Mouse (Mus musculus) neural tube, embryonic 12.5 days (tissue): ENCODE measurements around the gene Arih1. TPM values are rescaled to one million over a fixed set of nuclear protein-coding genes. Genes with fewer than 3 reads are reported as not detected.
"Not testable (repeated sequence)": the region's sequence is repeated elsewhere in the genome, so short reads cannot be mapped to it uniquely, and the experiment has no call there.

Experiments
- ATAC-seq: fragments of 200-750 bp; cut with Nextera tagmentation; 2 replicates; pipeline ENCODE4 v1.8.0; 2017; ENCODE audit warnings: low read depth, mild to moderate bottlenecking, moderate TSS enrichment, moderate library complexity; ENCODE audit not compliant: low FRiP score
- H3K27ac ChIP-seq: fragments of 300-500 bp; sonication (generic); 2 replicates; pipeline ENCODE4 v1.5.1; 2016
- H3K27me3 ChIP-seq: fragments of 300-500 bp; sonication (generic); replicated peaks from 2 replicates; pipeline ENCODE4 v1.6.1; 2016; ENCODE audit warnings: mild to moderate bottlenecking
- H3K36me3 ChIP-seq: fragments of 300-500 bp; sonication (generic); 2 replicates; pipeline ENCODE4 v1.6.1; 2016; ENCODE audit warnings: mild to moderate bottlenecking
- H3K4me1 ChIP-seq: fragments of 300-500 bp; sonication (generic); 2 replicates; pipeline ENCODE4 v1.6.1; 2016
- H3K4me2 ChIP-seq: fragments of 300-500 bp; sonication (generic); replicated peaks from 2 replicates; pipeline ENCODE4 v1.6.1; 2016; ENCODE audit warnings: mild to moderate bottlenecking
- H3K4me3 ChIP-seq: fragments of 300-500 bp; sonication (generic); 2 replicates; pipeline ENCODE4 v1.5.1; 2016
- H3K9ac ChIP-seq: fragments of 300-500 bp; sonication (generic); 2 replicates; pipeline ENCODE4 v1.6.1; 2016; ENCODE audit warnings: mild to moderate bottlenecking
- H3K9me3 ChIP-seq: fragments of 300-500 bp; sonication (generic); 2 replicates; pipeline ENCODE4 v1.6.1; 2016; ENCODE audit warnings: mild to moderate bottlenecking
- WGBS: fragments of 180-500 bp; shearing (Covaris S2); methylation state at CpG from one replicate; pipeline ENCODE4 v1.1.7; 2016; 5-methylcytosine and 5-hydroxymethylcytosine counted together
- polyA plus RNA-seq: library from polyadenylated mRNA; unstranded; fragments of >200 nt; fragmentation: Nextera tagmentation; extraction: Ambion mirVana; gene quantifications from 2 replicates; pipeline ENCODE4 v1.2.1, GENCODE M21; 2016

Gene Arih1
- polyA plus RNA-seq, 1 experiment from 2014 or later, result 32.6 TPM

DNA sequence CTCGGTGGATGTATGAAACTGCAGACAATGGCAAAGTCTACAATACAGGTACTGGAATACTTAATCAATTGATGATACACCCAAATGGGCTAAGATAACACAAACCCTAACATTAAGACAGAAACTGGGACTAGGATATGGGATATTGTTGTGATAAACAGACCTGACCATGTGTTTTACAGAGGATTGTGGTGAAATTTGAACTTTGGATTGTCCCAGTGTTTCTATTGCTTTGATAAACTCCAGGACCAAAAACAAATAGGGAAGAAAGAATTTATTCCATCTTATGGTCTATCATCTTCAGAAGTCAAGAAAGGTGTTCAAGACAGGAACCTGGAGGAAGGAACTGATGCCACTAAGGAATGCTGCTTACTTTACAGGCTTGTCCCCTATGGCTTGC lies 28.7 kb downstream of the Arih1 start:
- WGBS, result 91% methylated on average over 1 of the region's 1 CpGs
- ATAC-seq, result no peak
- Histone ChIP-seq H3K36me3 (no peaks in the 10 kb centered on the region), H3K9ac (no peak overlapping the region), H3K4me3 (no peak overlapping the region), H3K4me1 (0 out of 2 replicates have a peak, but pooled peaks cover 7% of the 10 kb centered on the region), H3K27me3 (no peaks in the 10 kb centered on the region), H3K4me2 (no peak overlapping the region), H3K9me3 (no peaks in the 10 kb centered on the region), H3K27ac (no peak overlapping the region)

DNA sequence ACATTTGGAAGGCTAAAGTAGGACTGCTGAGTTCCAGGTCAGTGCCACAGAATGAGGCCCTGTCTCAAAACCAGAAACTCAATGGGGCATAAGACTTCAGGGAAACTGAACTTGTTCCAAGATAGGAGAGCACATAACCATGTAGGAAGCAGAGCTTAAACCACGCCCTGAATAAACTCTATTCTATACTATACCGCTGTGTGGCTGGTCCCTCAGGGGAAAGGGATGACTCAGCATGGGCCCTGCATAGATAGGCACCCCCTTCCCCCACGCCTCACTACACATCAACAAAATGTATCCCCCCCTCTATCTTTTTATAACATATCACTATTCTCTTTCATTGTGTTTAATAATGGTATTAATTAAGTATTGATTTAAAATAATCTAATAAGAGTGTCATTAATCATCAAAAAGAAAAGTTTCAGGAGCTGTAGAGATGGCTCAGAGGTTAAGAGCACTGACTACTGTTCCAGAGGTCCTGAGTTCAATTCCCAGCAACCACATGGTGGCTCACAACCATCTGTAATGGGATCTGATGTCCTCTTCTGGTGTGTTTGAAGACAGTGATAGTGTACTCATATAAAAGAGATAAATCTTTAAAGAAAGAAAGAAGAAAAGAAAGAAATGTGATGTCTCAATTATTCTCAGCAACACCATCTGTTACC lies 30.9 kb downstream of the Arih1 start:
- 0 out of 2 replicates have a peak, but pooled peaks cover 7% of the 10 kb centered on the region for H3K4me1 ChIP-seq
- H3K27ac ChIP-seq, result no peak overlapping the region
- no peaks in the 10 kb centered on the region for H3K36me3 ChIP-seq
- H3K4me3 ChIP-seq, result no peak overlapping the region
- H3K27me3 ChIP-seq, result no peaks in the 10 kb centered on the region
- no peak overlapping the region for H3K4me2 ChIP-seq
- ATAC-seq, result no peak
- 88% methylated on average over 3 of the region's 3 CpGs for WGBS
- no peak overlapping the region for H3K9ac ChIP-seq
- H3K9me3 ChIP-seq, result no peaks in the 10 kb centered on the region

- H3K4me3 ChIP-seq, result no peak overlapping the region
- H3K27ac ChIP-seq, result no peak overlapping the region
- peaks cover 17% of the 10 kb centered on the region; the same call in 1 of the 2 replicates for H3K36me3 ChIP-seq
- no peak for ATAC-seq
- H3K9me3 ChIP-seq, result no peaks in the 10 kb centered on the region
- H3K27me3 ChIP-seq, result no peaks in the 10 kb centered on the region
- no peak overlapping the region for H3K4me2 ChIP-seq
- no peak overlapping the region for H3K9ac ChIP-seq
- whole genome bisulfite sequencing, result 97% methylated on average over 1 of the region's 1 CpGs
- no peaks in the 10 kb centered on the region for H3K4me1 ChIP-seq
Measured at GRCm38 (mm10) chr9:59433729-59434128, 52.7 kb downstream of the Arih1 start.

GRCm38 (mm10) chr9:59431626-59432025 lies 54.8 kb downstream of the Arih1 start:
- H3K36me3 ChIP-seq, result peaks cover 19% of the 10 kb centered on the region; the same call in 1 of the 2 replicates
- 98% methylated on average over 2 of the region's 2 CpGs for WGBS
- H3K27me3 ChIP-seq, result no peaks in the 10 kb centered on the region
- no peak for ATAC-seq
- no peaks in the 10 kb centered on the region for H3K9me3 ChIP-seq
- no peak overlapping the region for H3K27ac ChIP-seq
- no peak overlapping the region for H3K4me2 ChIP-seq
- H3K4me1 ChIP-seq, result no peaks in the 10 kb centered on the region
- H3K9ac ChIP-seq, result no peak overlapping the region
- no peak overlapping the region for H3K4me3 ChIP-seq

DNA sequence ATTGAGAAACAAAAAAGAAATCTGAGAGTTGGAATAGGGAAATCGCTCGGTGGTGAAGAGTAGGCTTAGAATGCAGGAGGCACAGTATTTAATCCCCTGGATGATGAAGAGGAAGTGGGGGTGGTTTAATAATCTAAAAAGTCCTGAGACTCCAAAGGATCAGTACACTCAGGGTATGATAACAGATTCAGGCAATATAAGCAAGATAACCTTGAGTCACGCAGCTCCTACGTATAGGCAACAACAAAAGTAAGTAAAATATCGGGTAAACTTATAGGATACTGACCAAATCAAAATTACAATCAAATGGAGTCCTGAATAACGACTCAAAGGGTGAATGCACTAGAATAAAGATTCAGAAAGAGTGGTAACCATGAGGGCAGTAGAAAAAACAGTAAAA lies 65.9 kb downstream of the Arih1 start:
- H3K27me3 ChIP-seq, result no peaks in the 10 kb centered on the region
- ATAC-seq, result no peak
- H3K4me2 ChIP-seq, result no peak overlapping the region
- H3K9ac ChIP-seq, result no peak overlapping the region
- no peaks in the 10 kb centered on the region for H3K4me1 ChIP-seq
- no peaks in the 10 kb centered on the region for H3K9me3 ChIP-seq
- H3K27ac ChIP-seq, result no peak overlapping the region
- H3K36me3 ChIP-seq, result no peaks in the 10 kb centered on the region
- no peak overlapping the region for H3K4me3 ChIP-seq
- WGBS, result 93% methylated on average over 6 of the region's 6 CpGs

GRCm38 (mm10) chr9:59407271-59407670 lies 79.1 kb downstream of the Arih1 start:
- Histone ChIP-seq H3K9ac (no peak overlapping the region), H3K4me1 (no peaks in the 10 kb centered on the region), H3K4me2 (no peak overlapping the region), H3K27me3 (no peaks in the 10 kb centered on the region), H3K27ac (no peak overlapping the region), H3K9me3 (no peaks in the 10 kb centered on the region), H3K4me3 (no peak overlapping the region), H3K36me3 (peaks cover 28% of the 10 kb centered on the region)
- 100% methylated on average over 1 of the region's 1 CpGs for WGBS
- no peak for ATAC-seq

DNA sequence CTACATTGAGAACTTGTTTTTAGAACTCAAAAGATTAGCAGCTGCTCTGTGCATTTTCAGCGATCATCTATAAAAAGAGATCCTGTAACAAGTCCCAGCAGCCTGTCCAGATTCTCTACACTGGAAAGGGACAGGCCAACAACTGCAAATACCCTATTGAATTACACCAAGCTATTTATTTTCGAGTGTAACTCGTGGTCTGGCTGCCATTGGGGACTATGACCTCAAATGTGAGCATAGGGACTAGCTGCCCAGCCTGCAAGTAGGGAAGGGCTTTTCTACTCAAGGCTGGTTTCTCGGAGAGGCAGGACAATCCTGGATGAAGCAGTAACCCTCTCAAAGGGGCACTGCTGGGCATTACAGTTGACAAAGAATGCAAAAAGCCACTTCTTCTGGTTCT lies 97.3 kb downstream of the Arih1 start:
- WGBS, result 86% methylated on average over 4 of the region's 4 CpGs
- Histone ChIP-seq H3K4me1 (no peaks in the 10 kb centered on the region), H3K4me3 (no peak overlapping the region), H3K36me3 (peaks cover 35% of the 10 kb centered on the region), H3K9me3 (no peaks in the 10 kb centered on the region), H3K27me3 (no peaks in the 10 kb centered on the region), H3K9ac (no peak overlapping the region), H3K27ac (no peak overlapping the region), H3K4me2 (no peak overlapping the region)
- ATAC-seq, result no peak

- no peak overlapping the region for H3K27ac ChIP-seq
- no peaks in the 10 kb centered on the region for H3K4me1 ChIP-seq
- no peak overlapping the region for H3K4me3 ChIP-seq
- peaks cover 28% of the 10 kb centered on the region for H3K36me3 ChIP-seq
- H3K9me3 ChIP-seq, result no peaks in the 10 kb centered on the region
- no peak overlapping the region for H3K9ac ChIP-seq
- H3K27me3 ChIP-seq, result no peaks in the 10 kb centered on the region
- no peak for ATAC-seq
- WGBS, result 86% methylated on average over 1 of the region's 1 CpGs
- no peak overlapping the region for H3K4me2 ChIP-seq
Measured at GRCm38 (mm10) chr9:59388311-59388710, 98.1 kb downstream of the Arih1 start.

- Histone ChIP-seq H3K4me2 (no peak overlapping the region), H3K27ac (no peak overlapping the region), H3K9ac (no peak overlapping the region), H3K36me3 (peaks cover 20% of the 10 kb centered on the region), H3K4me3 (no peak overlapping the region), H3K27me3 (no peaks in the 10 kb centered on the region), H3K9me3 (no peaks in the 10 kb centered on the region), H3K4me1 (no peaks in the 10 kb centered on the region)
- ATAC-seq, result no peak
- 56% methylated on average over 3 of the region's 3 CpGs for WGBS
Measured at GRCm38 (mm10) chr9:59387461-59387860, 99.0 kb downstream of the Arih1 start.

GRCm38 (mm10) chr9:59375626-59376025 lies 110.8 kb downstream of the Arih1 start:
- Histone ChIP-seq H3K4me3 (no peak overlapping the region), H3K9me3 (peaks cover 14% of the 10 kb centered on the region; the same call in 1 of the 2 replicates), H3K27me3 (no peaks in the 10 kb centered on the region), H3K36me3 (no peaks in the 10 kb centered on the region), H3K9ac (no peak overlapping the region), H3K27ac (no peak overlapping the region), H3K4me2 (no peak overlapping the region), H3K4me1 (no peaks in the 10 kb centered on the region)
- no peak for ATAC-seq
- WGBS, result 94% methylated on average over 15 of the region's 15 CpGs

DNA sequence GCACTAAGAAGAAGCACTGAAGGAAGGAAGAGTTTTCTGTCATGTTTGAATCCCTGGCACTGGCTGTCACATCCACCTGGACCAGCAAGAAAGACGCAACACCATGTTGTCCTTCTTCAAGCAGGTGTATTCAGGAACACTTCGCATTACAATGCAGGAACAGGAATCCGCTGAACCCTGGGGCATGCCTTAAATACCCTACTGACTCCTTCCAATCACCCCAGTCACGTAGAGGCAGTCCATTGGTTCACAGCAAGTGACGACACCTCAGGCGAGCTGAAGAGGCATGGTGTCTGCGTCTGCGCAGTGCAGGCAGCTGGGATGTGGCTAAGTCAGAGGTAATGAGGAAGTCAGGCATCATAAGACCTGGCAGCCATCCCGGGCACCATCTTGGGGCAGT lies 116.8 kb downstream of the Arih1 start:
- no peaks in the 10 kb centered on the region for H3K4me1 ChIP-seq
- WGBS, result 91% methylated on average over 9 of the region's 9 CpGs
- no peak for ATAC-seq

DNA sequence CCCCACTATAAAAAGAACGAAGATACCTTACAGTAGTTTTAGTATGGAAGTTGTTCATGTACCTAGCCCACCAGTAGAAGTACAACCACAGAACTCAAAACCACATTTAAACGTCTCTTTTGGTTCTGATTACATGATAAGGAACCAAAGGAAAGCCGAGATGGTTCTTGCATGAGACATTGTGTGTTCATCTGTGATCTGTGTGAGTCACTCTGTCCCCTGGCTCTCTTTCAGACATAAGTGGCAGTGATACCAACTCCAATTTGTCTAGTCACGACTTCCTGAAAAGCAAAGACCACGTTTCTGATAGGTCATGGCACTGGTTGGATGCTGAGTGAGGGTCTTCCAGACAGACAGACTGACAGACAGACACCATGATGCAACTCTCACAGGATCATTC lies 117.2 kb downstream of the Arih1 start:
- peaks cover 14% of the 10 kb centered on the region for H3K9me3 ChIP-seq
- H3K4me2 ChIP-seq, result no peak overlapping the region
- WGBS, result 82% methylated on average over 5 of the region's 5 CpGs
- no peaks in the 10 kb centered on the region for H3K4me1 ChIP-seq
- H3K27me3 ChIP-seq, result no peaks in the 10 kb centered on the region
- H3K4me3 ChIP-seq, result no peak overlapping the region
- no peak overlapping the region for H3K9ac ChIP-seq
- H3K27ac ChIP-seq, result no peak overlapping the region
- H3K36me3 ChIP-seq, result no peaks in the 10 kb centered on the region
- ATAC-seq, result no peak

More for the DNA sequence above, 116.8 kb downstream of the Arih1 start:
- no peak overlapping the region for H3K27ac ChIP-seq
- H3K36me3 ChIP-seq, result no peaks in the 10 kb centered on the region
- H3K4me3 ChIP-seq, result no peak overlapping the region
- no peak overlapping the region for H3K4me2 ChIP-seq
- peaks cover 16% of the 10 kb centered on the region for H3K9me3 ChIP-seq
- no peaks in the 10 kb centered on the region for H3K27me3 ChIP-seq
- no peak overlapping the region for H3K9ac ChIP-seq

DNA sequence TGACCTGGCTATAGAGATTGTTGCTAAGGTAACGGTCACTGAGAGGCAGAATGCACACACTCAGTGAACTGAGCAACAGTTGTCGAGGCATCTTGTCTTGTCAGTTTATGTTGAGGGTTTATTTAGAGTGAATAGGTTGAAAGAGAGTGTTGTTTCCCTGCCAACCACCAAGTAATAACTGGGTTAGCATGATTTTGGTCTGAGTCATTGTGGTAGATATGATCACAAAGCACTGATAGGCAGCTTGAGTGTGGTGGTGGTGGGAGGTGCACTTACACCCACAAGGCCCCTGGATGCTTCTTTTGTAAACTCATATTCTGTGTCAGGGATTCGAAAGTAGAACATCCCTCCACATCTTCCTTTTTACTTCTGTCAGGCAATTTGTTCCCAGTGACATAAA lies 125.9 kb downstream of the Arih1 start:
- not testable (repeated sequence) for H3K4me3 ChIP-seq, H3K4me2 ChIP-seq, H3K27ac ChIP-seq, ATAC-seq, H3K27me3 ChIP-seq, H3K36me3 ChIP-seq, H3K9ac ChIP-seq, H3K4me1 ChIP-seq, H3K9me3 ChIP-seq
- WGBS, result 86% methylated on average over 3 of the region's 3 CpGs
